Mouse (Mus musculus): Measurements from ENCODE around the gene Ciart.
"Not testable (repeated sequence)": the region's sequence is repeated elsewhere in the genome, so short reads cannot be mapped to it uniquely, and the experiment has no call there.

The Ciart gene

DNA sequence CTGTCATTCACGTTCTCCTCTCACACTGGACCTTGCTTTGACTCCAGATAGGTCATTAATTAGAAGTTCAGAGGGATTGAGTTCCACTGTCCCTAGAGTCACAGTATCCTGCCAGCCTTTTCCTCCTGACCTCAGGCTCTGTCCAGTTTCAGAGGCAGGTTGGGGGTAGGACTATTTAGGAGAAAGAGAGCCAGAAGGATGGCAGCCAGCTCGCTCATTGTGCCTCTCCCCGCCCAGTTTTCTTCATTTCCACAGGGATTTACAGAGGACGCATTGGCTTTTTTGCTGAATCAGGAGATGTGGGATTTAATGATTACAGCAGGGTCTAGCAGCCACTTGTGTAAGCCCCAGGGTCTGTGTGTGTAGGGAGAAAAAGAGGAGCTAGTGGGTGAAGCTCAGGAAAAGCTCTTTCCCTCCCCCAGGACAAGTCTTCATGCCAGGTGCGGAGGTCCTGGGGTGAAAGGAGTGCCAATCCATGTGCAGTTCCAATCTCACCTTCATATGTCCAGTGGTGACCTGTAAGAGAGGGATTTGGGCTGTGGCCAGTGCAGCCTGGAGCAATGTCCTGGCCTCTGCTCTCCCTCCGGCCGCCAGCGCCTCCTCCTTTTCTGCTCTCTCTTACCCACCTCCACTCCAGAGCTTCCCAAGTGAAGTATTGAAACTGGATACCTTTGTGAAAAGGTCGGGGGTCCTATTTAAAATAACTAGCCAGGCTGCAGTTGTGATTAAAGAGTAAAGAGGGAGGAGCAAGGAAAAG, 19.7 kb upstream of the Ciart start:
- DNase-seq (ENCODE audit: low spot score): no peak

DNA sequence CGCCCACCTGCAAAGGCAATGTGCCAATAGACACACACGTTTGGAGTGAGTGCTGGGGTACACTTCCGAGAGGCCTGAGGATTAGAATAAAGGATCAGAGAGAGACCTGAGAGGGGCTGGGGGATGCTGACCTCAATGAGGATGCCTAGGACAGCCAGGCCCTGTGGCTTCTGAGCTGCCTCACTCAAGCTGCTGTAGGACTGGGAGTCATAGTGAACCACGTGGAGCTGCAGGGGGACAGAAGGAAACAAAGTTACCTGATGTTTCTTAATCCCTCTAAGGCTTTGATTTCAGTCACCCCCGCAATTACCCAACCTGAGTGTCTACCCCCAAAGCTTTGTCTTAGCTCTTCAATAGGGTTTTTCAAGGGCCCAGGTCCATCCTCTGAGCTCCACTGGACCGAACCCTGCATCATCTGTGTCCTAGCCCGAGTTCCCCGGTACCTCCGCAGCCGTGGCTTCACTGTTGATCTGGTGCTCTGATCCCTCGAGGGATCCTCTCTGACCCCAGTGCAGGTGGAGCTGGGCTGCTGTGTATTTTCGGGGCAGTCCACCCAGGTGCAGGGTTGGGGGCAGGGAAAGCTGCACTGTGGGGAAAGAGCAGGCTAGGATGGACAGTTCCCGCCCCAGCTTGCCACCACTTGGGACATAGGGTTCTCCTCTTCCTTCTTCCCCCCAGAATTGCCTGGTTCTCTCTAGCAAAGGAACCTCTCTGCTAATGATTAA, 17.9 kb upstream of the Ciart start:
- no peak for DNase-seq (ENCODE audit: low spot score)

DNA sequence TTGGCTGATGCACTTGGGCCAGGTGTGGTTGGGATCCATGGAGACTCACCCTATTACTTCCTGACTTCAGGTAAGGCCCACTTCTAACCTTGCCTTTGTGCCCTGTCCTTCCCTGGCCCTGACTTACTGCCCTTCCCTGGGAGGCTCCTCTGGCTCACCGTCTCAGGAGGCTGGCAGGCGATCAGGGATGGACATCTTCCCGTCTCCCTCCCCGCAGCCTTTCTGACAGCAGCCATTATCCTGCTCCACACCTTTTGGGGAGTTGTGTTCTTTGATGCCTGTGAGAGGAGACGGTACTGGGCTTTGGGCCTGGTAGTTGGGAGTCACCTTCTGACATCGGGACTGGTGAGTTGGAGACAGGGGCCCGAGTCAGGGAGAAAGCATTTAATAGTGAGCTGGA, 13.4 kb upstream of the Ciart start:
- DNase-seq (ENCODE audit: low spot score): not testable (repeated sequence)

DNA sequence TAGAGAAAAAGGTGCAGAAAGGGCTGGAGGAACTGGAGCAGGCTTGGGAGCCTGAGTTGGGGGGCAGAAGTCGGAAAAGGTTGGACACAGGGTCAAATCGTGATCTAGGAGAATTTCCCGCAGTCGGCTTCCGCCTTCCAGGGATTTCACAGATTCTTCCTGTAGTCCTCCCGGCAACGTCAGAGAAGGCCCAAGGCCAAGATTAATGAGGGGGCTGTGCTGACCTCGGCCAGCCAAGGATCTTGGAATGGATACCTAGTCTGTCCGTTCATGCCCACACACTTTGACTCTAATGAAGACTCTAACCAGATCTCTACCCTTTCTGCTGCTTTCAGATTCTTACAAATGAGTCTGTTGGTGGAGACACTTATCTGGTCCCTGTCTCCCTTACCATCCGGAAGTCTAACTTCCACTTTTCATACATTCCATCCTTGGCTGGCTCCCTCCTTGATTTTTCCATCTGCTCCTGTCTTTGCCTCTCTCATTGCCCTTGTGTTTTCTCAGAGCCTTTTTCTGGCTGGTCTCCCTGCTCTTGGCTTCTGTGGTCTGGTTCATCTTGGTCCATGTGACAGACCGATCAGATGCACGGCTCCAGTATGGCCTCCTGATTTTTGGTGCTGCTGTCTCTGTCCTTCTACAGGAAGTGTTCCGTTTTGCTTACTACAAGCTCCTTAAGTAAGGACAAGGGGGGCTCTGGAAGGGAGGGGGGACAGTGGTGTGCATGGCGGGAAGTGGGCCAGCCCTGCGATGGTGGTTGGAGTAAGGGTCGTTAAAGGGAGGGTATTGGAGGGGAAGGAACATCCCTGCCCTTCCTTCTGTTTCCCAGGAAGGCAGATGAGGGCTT, 12.5 kb upstream of the Ciart start:
- DNase-seq (ENCODE audit: low spot score): peak; percentile 83

DNA sequence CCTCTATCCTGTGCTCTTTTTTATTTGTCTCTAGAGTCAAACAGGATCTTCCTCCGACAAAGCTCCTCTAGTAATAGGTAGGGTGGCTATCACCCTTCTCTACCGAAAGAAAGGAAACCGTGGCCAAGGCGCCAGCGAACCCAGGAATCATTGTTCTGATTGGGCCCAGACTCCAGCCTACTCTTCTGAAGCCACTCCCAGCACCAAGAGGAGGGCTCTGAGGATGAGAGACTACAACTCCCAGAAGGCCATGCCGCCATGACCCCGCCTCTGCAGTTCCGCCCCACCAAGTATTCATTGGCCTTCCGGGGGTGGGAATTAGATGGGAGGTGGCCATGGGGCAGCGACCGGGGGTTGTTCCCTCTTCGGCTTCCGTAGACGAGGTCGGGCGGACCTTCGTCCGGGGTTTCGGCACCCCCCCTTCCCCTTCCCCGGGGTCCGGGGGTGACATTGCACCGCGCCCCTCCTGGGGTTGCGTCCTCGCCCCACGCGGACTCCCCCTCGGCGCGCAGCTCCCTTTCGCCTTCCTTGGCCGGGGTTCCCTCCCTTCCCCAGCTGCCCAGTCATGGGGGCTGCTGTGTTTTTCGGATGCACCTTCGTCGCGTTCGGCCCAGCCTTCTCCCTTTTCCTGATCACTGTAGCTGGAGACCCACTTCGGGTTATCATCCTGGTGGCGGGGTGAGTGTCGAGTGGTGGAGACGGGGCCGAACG, 11.7 kb upstream of the Ciart start, which contains the start of gene Aph1a:
Aph1a (plus strand) TSS at position 364 of the 711 bp plus-strand sequence.
- peak; percentile 94 for DNase-seq (ENCODE audit: low spot score)

DNA sequence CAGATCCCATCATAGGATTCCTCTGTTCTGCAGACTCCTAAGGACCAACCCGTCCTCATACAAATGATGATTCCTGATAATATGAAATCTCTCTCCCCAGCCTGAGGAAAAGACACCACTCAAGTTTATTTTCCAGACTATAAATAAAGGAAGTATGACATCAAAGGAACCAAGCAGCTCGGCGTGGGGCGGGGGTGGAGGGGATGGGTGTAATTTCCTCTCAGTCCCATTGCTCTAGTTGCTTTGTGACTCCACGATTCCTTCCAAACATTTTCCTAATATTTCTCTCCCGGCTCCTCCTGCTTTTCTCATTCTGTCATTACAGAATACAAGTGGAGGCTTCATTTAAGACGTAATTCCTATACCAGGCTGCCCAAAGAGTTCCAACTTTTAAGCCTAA, 11.1 kb upstream of the Ciart start:
- DNase-seq (ENCODE audit: low spot score): no peak

DNA sequence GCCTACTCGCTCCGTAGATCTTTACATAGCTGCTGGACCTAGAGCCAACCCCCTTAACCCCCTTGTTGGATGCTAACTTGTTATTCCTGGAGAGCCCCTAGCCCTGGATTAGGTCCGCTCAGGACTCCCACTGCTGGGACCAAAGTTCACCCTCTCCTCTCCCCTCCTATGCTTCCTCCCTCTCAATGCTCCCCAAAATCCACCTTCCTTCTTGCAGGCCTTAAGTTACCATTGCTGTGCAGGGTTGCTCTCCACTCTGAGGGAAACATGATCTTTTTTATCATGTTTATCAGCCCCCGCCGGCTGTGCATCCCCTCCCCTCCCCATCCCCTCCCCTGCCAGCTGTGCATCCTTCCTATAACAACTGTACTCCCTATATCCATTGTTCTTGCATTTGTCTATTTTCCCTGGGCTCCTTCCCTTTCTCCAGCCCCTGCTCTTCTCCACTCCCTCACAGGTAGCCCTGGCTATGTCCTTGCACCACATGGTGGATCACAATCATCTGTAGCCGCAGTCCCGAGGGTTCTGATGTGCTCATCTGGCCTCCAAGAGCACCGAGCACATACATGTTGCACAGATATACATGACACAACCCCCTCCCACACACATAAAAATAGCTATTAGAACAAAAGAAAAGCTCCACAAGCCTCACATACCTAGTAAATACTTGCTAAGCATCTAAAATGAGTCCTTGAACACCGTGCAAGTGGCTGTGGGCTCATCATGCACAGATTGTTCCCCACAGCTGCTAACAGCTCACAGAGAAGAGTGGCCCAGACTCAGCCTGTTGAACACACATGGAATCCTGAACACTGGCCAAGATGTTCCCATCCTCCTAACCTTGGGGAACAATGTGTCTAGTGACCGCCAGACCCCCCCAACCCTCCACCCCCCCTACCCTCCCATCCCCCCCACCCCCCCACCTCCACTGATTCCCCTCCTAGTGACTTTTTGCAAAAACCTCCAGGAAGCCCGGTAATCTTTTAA, 10.3 kb upstream of the Ciart start:
- DNase-seq (ENCODE audit: low spot score): peak; percentile 54

DNA sequence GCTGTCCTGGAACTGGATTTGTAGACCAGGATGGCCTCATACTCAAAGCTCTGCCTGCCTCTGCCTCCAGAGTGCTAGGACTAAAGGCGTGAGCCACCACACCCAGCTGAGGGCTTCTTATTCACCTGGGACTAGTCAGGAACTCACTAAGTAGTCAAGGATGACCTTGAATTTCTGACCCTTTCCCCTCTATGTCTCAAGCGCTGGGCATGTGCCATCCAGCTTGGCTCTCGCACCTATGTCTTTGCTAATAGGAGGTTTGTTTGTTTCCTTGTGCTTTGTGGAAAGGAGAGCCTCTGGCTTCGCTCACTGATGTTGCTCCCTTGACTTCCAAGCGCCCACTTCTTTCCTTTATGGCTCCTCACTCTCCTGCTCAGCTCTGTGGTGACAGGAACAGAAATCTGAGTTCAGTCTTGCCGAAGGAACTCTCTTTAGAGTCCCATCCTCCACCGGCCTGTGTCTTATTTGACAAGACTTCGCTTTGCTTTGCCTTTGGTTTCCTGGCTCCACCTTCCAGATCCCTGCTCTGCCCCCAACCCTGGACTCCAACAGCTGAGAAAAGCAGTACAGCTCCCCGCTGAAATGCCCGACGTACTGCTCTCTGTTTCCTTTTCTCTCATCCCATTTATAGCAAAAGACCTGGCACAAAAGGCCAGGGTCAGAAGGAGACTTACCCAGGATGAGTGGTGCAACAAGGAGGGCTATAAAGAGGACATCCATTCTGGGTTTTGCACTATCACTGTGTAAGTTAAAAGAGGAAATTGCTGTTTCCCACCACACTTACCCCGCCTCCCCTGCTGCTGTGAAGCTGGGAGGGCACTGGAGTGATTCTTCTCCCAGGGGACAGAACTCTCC, 9.4 kb upstream of the Ciart start, which contains the start of gene BC028528:
BC028528 (minus strand) TSS at position 795 of the 855 bp plus-strand sequence.
- DNase-seq (ENCODE audit: low spot score): peak; percentile 56

DNA sequence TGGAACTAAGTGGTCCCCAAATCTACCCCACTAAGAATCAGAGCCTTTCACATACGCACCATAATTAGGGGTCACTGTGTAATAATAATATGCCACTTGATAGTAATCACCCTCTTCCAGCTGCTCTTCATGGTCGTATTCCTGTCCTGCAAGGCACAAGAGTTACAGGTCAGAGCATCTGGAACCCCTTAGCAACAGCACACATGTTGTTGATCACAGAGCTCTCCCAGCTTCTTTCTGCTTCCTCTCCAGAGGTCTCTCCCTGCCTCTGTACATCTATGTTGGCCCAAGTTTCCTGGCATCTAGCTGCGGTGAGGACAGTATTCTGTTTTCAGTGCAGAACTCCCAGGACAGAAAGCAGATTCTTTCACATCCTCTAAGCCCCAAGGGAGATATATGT, 7.6 kb upstream of the Ciart start:
- no peak for DNase-seq (ENCODE audit: low spot score)

DNA sequence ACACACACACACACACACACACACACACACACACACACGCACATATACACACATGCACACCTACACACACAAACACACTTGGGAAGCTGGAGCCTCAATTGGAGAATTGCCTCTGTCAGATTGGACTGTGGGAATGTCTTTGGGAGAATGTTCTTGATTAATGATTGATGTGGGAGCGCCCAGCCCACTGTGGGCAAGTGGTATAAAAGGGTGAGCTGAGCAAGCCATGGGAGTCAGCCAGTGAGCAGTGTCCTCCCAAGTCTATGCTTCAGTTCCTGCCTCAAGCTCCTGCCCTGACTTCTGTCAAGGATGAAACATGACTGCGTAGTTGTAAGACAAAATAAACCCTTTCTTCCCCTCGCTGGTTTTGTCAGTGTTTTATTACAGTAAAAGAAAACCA, 5.5 kb upstream of the Ciart start:
- no peak for DNase-seq (ENCODE audit: low spot score)

DNA sequence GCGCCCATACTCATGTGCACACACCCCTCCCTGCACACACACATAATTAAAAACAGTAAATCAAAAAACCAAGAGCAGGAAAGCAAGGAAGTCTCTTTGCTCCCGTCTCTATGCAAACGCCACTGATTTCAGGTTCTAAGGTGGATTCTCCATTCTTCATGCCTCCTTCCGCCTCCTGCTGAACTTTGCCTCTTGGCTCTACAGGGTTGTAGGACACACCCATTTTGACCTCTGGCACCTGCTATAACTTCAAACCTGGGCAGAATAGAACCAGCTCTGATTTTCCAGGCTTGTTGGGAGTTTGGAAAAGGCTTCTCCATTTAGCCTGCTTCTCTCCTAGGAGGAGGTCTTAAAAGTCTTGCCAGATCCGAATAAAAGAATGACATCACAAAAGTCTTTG, 2.3 kb upstream of the Ciart start:
- DNase-seq (ENCODE audit: low spot score): no peak

DNA sequence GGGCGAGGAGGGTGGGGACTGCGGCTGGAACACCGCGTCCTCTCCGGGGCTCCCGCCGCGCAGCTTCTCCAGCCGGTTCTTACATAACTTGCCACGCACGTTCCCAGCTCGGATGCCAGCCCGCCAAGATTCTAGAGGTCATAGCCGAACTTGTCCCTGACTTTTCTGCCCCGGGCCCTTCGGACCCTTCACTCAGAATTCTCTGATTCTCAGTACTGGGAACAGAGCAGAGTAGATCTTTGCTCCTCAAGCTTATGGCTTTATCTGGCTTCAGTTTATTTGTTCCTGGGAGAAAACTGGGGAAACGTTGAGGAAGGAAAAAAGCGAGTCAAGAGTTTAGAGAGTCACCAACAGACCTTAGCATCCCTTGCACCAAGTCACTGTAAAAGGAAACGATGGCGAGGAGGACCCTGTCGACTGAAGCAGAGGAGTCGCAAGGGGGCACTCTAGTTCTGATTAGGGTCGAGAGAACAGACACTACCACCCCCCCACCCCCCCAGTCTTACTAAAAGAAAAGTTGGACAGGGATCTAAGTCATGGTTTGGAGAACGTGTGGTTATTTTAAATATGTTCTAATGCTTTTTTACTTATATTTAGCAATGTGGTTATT, 870 bp upstream of the Ciart start:
- peak; percentile 87 for DNase-seq (ENCODE audit: low spot score)

DNA sequence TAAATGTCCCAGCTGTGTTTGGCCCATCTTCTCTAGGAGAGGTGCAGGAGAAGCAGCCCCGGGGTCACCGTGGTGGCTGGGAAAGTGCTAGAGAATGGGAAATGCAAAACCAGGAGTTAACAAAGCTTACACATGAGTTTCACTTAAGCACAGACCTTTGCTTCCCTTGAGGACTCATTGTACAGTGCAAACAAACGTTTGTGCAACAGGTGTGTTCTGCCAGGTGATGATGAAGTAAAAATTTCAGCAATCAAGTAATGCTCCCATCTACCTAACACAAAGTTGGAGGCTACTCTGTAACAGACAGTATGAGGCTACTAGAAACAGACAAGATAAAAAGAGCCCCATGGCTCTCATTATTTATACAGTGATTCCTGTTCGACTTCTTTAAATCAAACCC, 3.0 kb downstream of the Ciart start:
- no peak for DNase-seq (ENCODE audit: low spot score)

DNA sequence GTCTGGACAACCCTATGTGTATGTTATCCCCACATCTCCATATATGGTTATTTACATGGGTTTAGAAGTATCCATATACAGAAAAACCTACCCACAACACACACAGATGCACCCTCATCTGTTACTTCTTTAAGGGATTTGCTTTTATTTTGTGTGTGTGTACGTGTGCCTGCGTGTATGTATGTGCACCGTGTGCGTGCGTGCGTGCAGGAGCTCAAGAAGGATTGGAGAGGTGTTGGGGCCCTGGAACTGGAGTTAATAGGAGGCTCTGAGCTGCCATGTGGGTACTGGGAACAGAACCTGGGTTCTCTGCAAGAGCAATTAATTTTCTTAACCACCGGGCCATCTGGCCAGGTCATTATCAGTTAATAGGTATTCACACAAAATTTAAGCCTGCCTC, 10.0 kb downstream of the Ciart start:
- DNase-seq (ENCODE audit: low spot score): no peak

DNA sequence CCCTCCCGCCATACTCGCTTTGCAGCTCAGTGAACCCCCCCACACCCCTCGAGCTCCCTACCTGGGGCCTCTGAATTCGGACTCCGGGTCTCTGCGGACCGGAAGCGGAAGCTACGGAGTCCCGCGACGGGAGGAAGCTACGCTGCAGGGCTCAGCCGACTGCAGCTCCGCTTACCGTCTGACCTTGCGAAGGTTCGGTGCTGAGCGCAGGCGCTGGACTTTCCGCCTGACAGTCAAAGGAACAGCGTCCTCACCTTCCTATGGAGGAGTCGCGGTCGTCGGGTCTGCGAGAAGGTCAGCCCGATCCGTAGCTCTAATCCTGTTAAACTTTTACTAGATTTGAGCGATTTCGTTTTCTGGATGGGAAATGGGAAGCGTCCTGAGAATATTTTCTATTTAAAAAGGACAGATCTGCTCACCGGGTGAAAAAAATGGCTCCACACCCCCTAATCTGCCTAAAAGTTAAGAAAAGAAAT, 10.6 kb downstream of the Ciart start, which contains the start of gene Mrps21:
Mrps21 (minus strand) TSS at position 128 of the 476 bp plus-strand sequence.
- peak; percentile 85 for DNase-seq (ENCODE audit: low spot score)

DNA sequence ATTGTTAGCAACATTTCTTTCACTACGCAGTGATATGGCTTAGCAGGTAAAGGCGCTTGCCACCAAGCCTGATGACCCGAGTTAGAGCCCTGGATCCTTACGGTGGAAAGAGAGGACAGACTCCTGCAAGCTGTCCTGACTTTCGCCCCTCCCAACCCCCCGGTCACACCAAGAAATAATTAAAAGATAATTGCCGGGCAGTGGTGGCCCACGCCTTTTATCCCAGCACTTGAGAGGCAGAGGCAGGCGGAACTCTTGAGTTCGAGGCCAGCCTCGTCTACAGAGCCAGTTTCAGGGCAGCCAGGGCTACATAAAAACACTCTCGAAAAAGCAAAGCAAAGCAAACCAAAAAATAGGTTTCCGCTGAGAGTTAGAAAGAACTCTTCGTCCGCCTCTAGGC, 11.1 kb downstream of the Ciart start:
- DNase-seq (ENCODE audit: low spot score): no peak

DNA sequence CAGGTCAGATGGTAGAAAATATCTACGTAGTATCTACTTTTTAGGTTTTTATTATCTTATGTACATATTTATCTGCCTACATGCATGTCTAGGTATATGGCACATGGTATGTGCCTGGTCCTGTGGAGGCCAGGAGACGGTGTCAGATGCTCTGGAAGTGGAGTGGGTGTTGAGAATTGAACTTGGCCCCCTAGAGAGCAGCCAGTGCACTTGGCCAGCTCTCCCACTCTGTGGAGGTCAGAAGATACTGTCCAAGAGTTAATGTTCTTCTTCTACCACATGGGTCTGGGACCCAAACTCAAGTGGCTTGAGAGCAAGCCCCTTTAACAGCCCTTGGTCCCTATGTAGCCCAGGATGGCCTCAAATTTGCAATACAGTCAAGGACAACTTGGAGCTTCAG, 14.6 kb downstream of the Ciart start:
- DNase-seq (ENCODE audit: low spot score): no peak

DNA sequence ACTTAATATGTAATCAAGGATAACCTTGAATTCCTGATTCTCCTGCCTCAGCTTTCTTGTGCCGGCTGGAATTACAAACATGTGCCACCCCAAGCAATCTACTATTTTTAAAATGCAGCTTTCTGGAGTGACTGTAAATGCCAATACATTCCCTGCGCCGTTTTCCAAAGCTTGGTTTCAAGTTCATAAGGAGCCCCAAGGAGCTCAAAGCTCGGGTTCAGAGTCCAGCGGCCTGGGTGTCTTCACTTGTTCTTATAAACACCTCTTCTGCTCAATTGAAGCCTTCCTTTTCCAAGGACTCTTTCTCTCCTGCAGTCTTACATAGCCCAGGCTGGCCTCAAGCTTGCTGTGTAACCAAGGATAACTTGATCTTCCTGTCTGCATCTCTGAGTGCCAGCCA, 16.0 kb downstream of the Ciart start:
- DNase-seq (ENCODE audit: low spot score): no peak

DNA sequence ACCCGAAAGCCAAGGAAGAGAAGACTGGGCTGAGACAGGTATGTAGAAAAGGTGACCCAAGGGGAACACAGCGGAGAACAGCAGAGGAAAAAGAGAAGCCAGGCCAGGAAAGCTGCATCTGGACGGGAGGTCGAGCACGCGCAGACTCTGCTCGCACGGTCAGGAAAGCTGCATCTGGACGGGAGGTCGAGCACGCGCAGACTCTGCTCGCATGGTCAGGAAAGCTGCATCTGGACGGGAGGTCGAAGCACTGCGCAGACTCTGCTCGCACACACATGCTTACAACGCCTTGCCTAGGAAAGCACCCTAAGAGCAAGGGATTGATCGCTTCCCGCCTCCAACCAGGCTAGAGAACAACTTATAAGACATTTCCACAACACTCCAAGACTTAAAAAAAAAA, 16.5 kb downstream of the Ciart start:
- no peak for DNase-seq (ENCODE audit: low spot score)
